Mouse (Mus musculus) midbrain, embryonic 12.5 days (tissue): ENCODE data around the gene Top3b. TPM values are rescaled to one million over a fixed set of nuclear protein-coding genes. Genes with fewer than 3 reads are reported as not detected.

Experiments used
- ATAC-seq: fragments of 200-750 bp; cut with Nextera tagmentation; 2 replicates; pipeline ENCODE4 v1.8.0; 2017; ENCODE audit warnings: low read depth, moderate TSS enrichment, moderate library complexity; ENCODE audit not compliant: low FRiP score
- H3K27ac ChIP-seq: fragments of 300-500 bp; sonication (generic); replicated peaks from 2 replicates; pipeline ENCODE4 v1.5.1; 2016; ENCODE audit warnings: mild to moderate bottlenecking
- H3K27me3 ChIP-seq: fragments of 300-500 bp; sonication (generic); 2 replicates; pipeline ENCODE4 v1.6.1; 2016; ENCODE audit warnings: mild to moderate bottlenecking
- H3K36me3 ChIP-seq: fragments of 300-500 bp; sonication (generic); 2 replicates; pipeline ENCODE4 v1.6.1; 2016
- H3K4me1 ChIP-seq: fragments of 300-500 bp; sonication (generic); 2 replicates; pipeline ENCODE4 v1.6.1; 2016
- H3K4me2 ChIP-seq: fragments of 300-500 bp; sonication (generic); replicated peaks from 2 replicates; pipeline ENCODE4 v1.6.1; 2016; ENCODE audit warnings: mild to moderate bottlenecking, moderate library complexity
- H3K4me3 ChIP-seq: fragments of 300-500 bp; sonication (generic); 2 replicates; pipeline ENCODE4 v1.5.1; 2016; ENCODE audit warnings: mild to moderate bottlenecking
- H3K9ac ChIP-seq: fragments of 300-500 bp; sonication (generic); replicated peaks from 2 replicates; pipeline ENCODE4 v1.6.1; 2016; ENCODE audit warnings: mild to moderate bottlenecking, moderate library complexity
- H3K9me3 ChIP-seq: fragments of 300-500 bp; sonication (generic); 2 replicates; pipeline ENCODE4 v1.6.1; 2016; ENCODE audit warnings: mild to moderate bottlenecking
- WGBS: fragments of 180-500 bp; shearing (Covaris S2); methylation state at CpG from one replicate; pipeline ENCODE4 v1.1.7; 2016; 5-methylcytosine and 5-hydroxymethylcytosine counted together
- polyA plus RNA-seq: library from polyadenylated mRNA; unstranded; fragments of >200 nt; fragmentation: Nextera tagmentation; extraction: Ambion mirVana; gene quantifications from 2 replicates; pipeline ENCODE4 v1.2.1, GENCODE M21; 2016

The Top3b gene
- polyA plus RNA-seq, 1 experiment from 2014 or later: 70.1 TPM

DNA sequence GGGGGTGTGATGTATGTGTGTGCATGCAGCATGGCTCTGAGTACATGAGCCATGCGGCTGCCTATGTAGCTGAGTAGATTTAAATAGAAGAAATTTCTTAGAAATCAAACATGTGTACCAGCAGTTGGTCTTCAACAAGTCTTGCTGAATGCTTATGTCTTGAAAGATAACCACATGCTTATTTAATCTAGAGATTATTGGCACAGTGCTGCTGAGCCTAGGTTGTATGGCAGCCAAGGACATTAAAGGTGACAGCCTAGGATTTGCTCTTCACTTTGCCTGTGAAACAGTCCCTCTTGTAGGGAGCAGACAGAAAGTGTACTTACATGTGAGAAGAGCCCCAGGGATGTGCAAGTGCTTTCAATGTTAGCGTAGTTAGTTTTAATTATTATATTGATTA lies 70.5 kb downstream of the Top3b start:
- Histone ChIP-seq H3K4me1 (no peaks in the 10 kb centered on the region), H3K9ac (no peak overlapping the region), H3K9me3 (no peaks in the 10 kb centered on the region), H3K36me3 (no peaks in the 10 kb centered on the region), H3K4me2 (no peak overlapping the region), H3K4me3 (no peak overlapping the region), H3K27ac (no peak overlapping the region), H3K27me3 (no peaks in the 10 kb centered on the region)
- 92% methylated on average over 2 of the region's 2 CpGs for WGBS
- no peak for ATAC-seq

Other genes starting within 250 kb of the Top3b start
- not detected in 2 replicates for gene Olfr19, start 194.3 kb upstream of the Top3b start, polyA plus RNA-seq
- gene Spag6l, start 41.3 kb upstream of the Top3b start, polyA plus RNA-seq: 4.0 and 4.1 TPM in 2 replicates
- gene Igll1, start 6.8 kb upstream of the Top3b start, polyA plus RNA-seq: not detected in 2 replicates
- 0.79 and 1.6 TPM in 2 replicates for gene Vpreb1, start 107 bp downstream of the Top3b start, polyA plus RNA-seq
- gene Ppm1f, start 25.7 kb downstream of the Top3b start, polyA plus RNA-seq: 33.3 and 33.9 TPM in 2 replicates
- gene Mapk1, start 112.6 kb downstream of the Top3b start, polyA plus RNA-seq: 167 TPM in 2 replicates
- gene Ypel1, start 199.0 kb downstream of the Top3b start, polyA plus RNA-seq: 128 and 129 TPM in 2 replicates
- gene Ppil2, start 240.5 kb downstream of the Top3b start, polyA plus RNA-seq: 154 and 164 TPM in 2 replicates